Mouse (Mus musculus): Measurements from ENCODE around the gene Peg12. TPM values are rescaled to one million over a fixed set of nuclear protein-coding genes. Genes with fewer than 3 reads are reported as not detected.

Peg12 gene
- total RNA-seq, 2 experiments from 2014 or later: 0.22 to 0.59 TPM

Other genes with a start within 250 kb of the Peg12 start
- not detected in 2 replicates for gene Ndn, start 117.9 kb downstream of the Peg12 start, total RNA-seq (2015)
- gene Ndn, start 117.9 kb downstream of the Peg12 start, total RNA-seq (2017): not detected in 2 replicates
- gene Magel2, start 87.5 kb downstream of the Peg12 start, total RNA-seq (2015): not detected in 2 replicates
- gene Magel2, start 87.5 kb downstream of the Peg12 start, total RNA-seq (2017): not detected in 2 replicates
- gene Mkrn3, start 44.4 kb downstream of the Peg12 start, total RNA-seq (2015): not detected in 2 replicates
- not detected in 2 replicates for gene Mkrn3, start 44.4 kb downstream of the Peg12 start, total RNA-seq (2017)